Mouse (Mus musculus) thymus, postnatal 0 days (tissue): ENCODE results near the gene Tbrg1. TPM values are rescaled to one million over a fixed set of nuclear protein-coding genes. Genes with fewer than 3 reads are reported as not detected.

Source experiments
- polyA plus RNA-seq: library from polyadenylated mRNA; unstranded; fragments of >200 nt; fragmentation: Nextera tagmentation; extraction: Ambion mirVana; gene quantifications from 2 replicates; pipeline ENCODE4 v1.2.1, GENCODE M21; 2015

The Tbrg1 gene
- polyA plus RNA-seq, 1 experiment from 2014 or later: 115 TPM

Other genes with a start within 250 kb of the Tbrg1 start
- gene Robo3, start 224.1 kb downstream of the Tbrg1 start, polyA plus RNA-seq: 0.14 and 0.23 TPM in 2 replicates
- gene Msantd2, start 168.0 kb downstream of the Tbrg1 start, polyA plus RNA-seq: 15.5 and 16.7 TPM in 2 replicates
- gene Esam, start 129.2 kb downstream of the Tbrg1 start, polyA plus RNA-seq: 17.2 and 18.1 TPM in 2 replicates
- 0.95 and 1.1 TPM in 2 replicates for gene Vsig2, start 118.1 kb downstream of the Tbrg1 start, polyA plus RNA-seq
- 6.8 and 8.4 TPM in 2 replicates for gene Nrgn, start 104.4 kb downstream of the Tbrg1 start, polyA plus RNA-seq
- gene Siae, start 101.6 kb downstream of the Tbrg1 start, polyA plus RNA-seq: 10.7 and 11.2 TPM in 2 replicates
- 2.8 and 4.3 TPM in 2 replicates for gene Spa17, start 43.6 kb downstream of the Tbrg1 start, polyA plus RNA-seq
- gene Panx3, start 11.9 kb upstream of the Tbrg1 start, polyA plus RNA-seq: not detected in 2 replicates
- not detected in 2 replicates for gene Olfr160, start 58.9 kb upstream of the Tbrg1 start, polyA plus RNA-seq
- gene Olfr874, start 87.8 kb upstream of the Tbrg1 start, polyA plus RNA-seq: not detected in 2 replicates
- not detected in 2 replicates for gene Olfr875, start 114.5 kb upstream of the Tbrg1 start, polyA plus RNA-seq
- not detected in 2 replicates for gene Olfr876, start 145.7 kb upstream of the Tbrg1 start, polyA plus RNA-seq
- gene Olfr877, start 197.0 kb upstream of the Tbrg1 start, polyA plus RNA-seq: not detected in 2 replicates
- gene Olfr145, start 239.4 kb upstream of the Tbrg1 start, polyA plus RNA-seq: not detected in 2 replicates